Mouse (Mus musculus): ENCODE measurements around the gene Fmo2.

The Fmo2 gene

GRCm38 (mm10) chr1:162891980-162892451 is 6.5 kb downstream of the Fmo2 start:
- DNase-seq (ENCODE audit: low spot score), result peak; percentile 88

GRCm38 (mm10) chr1:162888646-162889045 is 9.9 kb downstream of the Fmo2 start:
- DNase-seq (ENCODE audit: low spot score), result no peak

- DNase-seq (ENCODE audit: low spot score), result no peak
These were observed 10.9 kb downstream of the Fmo2 start for GRCm38 (mm10) chr1:162887644-162888043.

GRCm38 (mm10) chr1:162886138-162886816 is 12.2 kb downstream of the Fmo2 start:
- DNase-seq (ENCODE audit: low spot score), result no peak

- DNase-seq (ENCODE audit: low spot score), result no peak
These were observed 15.8 kb downstream of the Fmo2 start for GRCm38 (mm10) chr1:162882681-162883080.

- peak; percentile 81 for DNase-seq (ENCODE audit: low spot score)
These were observed 18.7 kb downstream of the Fmo2 start for GRCm38 (mm10) chr1:162879595-162880369.

- DNase-seq (ENCODE audit: low spot score), result peak; percentile 63
These were observed 23.4 kb downstream of the Fmo2 start for GRCm38 (mm10) chr1:162875091-162875490.

GRCm38 (mm10) chr1:162871701-162872311 is 26.7 kb downstream of the Fmo2 start:
- no peak for DNase-seq (ENCODE audit: low spot score)

GRCm38 (mm10) chr1:162870978-162871377 is 27.5 kb downstream of the Fmo2 start:
- no peak for DNase-seq (ENCODE audit: low spot score)

- DNase-seq (ENCODE audit: low spot score), result no peak
These were observed 31.1 kb downstream of the Fmo2 start for GRCm38 (mm10) chr1:162867396-162867795.

GRCm38 (mm10) chr1:162866280-162866681 is 32.2 kb downstream of the Fmo2 start, which contains the start of gene Fmo1:
Gene Fmo1, minus strand, starts transcription at chr1:162866610.
- DNase-seq (ENCODE audit: low spot score), result peak; percentile 71

GRCm38 (mm10) chr1:162865493-162865830 is 33.1 kb downstream of the Fmo2 start:
- no peak for DNase-seq (ENCODE audit: low spot score)

- no peak for DNase-seq (ENCODE audit: low spot score)
These were observed 33.6 kb downstream of the Fmo2 start for GRCm38 (mm10) chr1:162864816-162865492.

- no peak for DNase-seq (ENCODE audit: low spot score)
These were observed 34.2 kb downstream of the Fmo2 start for GRCm38 (mm10) chr1:162864279-162864678.

- no peak for DNase-seq (ENCODE audit: low spot score)
These were observed 34.9 kb downstream of the Fmo2 start for GRCm38 (mm10) chr1:162863579-162863978.

- DNase-seq (ENCODE audit: low spot score), result no peak
These were observed 36.2 kb downstream of the Fmo2 start for GRCm38 (mm10) chr1:162862328-162862727.

GRCm38 (mm10) chr1:162859996-162860605 is 38.4 kb downstream of the Fmo2 start:
- DNase-seq (ENCODE audit: low spot score), result no peak

- no peak for DNase-seq (ENCODE audit: low spot score)
These were observed 39.0 kb downstream of the Fmo2 start for GRCm38 (mm10) chr1:162859545-162859976.

GRCm38 (mm10) chr1:162858748-162859130 is 39.8 kb downstream of the Fmo2 start:
- DNase-seq (ENCODE audit: low spot score), result no peak

- DNase-seq (ENCODE audit: low spot score), result no peak
These were observed 40.5 kb downstream of the Fmo2 start for GRCm38 (mm10) chr1:162857766-162858747.
